In the genomic region with DNA sequence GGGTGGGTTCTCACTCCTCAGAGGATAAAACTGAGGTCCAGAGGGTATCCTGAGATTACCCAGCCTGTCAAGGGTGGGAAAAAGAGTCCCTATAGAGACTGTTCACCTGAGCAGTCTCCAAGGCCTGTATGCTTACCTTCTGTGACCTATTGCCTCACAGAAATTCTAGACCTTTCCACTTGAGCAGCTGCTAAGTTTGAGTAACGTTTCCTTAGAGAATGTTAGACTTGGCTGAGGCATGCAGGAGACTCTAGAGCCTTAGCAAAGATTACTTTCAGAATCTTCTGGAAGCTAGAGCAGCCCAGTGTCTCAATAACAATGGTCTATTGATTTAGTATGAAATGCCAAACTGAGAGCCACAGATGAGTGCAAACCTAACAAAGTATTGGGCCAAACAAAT, we compare ENCODE assay signal across 18 mouse cellular contexts.
"Had no signal": no experiment of that assay in that cellular context is flagged by ENCODE, and none has a peak within 500 bp of the region (broad histone marks: within the 10 kb centered on the region; RNA-seq: fewer than 3 reads in every experiment).

No protein-coding gene starts in this region.

- H3K9me3 ChIP-seq: liver, embryonic 12.5 days; midbrain, embryonic 10.5 days; midbrain, embryonic 12.5 days; neural tube, embryonic 13.5 days; neural tube, embryonic 15.5 days had no signal

- H3K27ac ChIP-seq: liver, embryonic 12.5 days; liver, embryonic 14.5 days; midbrain, embryonic 10.5 days; midbrain, embryonic 12.5 days; neural tube, embryonic 13.5 days; neural tube, embryonic 15.5 days had no signal

- H3K4me2 ChIP-seq: liver, embryonic 12.5 days; lung, embryonic 14.5 days; midbrain, embryonic 12.5 days; neural tube, embryonic 13.5 days; neural tube, embryonic 15.5 days had no signal

- H3K36me3 ChIP-seq: liver, embryonic 12.5 days; midbrain, embryonic 10.5 days; midbrain, embryonic 12.5 days; neural tube, embryonic 13.5 days; neural tube, embryonic 15.5 days had no signal

- H3K9ac ChIP-seq: liver, embryonic 12.5 days; liver, embryonic 14.5 days; lung, embryonic 14.5 days; midbrain, embryonic 12.5 days; neural tube, embryonic 13.5 days; neural tube, embryonic 15.5 days had no signal

- ATAC-seq: liver, embryonic 12.5 days; midbrain, embryonic 16.5 days had no signal

- H3K4me3 ChIP-seq: liver, embryonic 12.5 days; midbrain, embryonic 10.5 days; midbrain, embryonic 12.5 days; myocyte; neural tube, embryonic 13.5 days; neural tube, embryonic 15.5 days had no signal

- H3K4me1 ChIP-seq: liver, embryonic 12.5 days; neural tube, embryonic 13.5 days; neural tube, embryonic 15.5 days had no signal

- DNase-seq: midbrain, embryonic 14.5 days; retina, postnatal 1 day; right cerebral cortex, adult 18-20 months; right cerebral cortex, postnatal 25 days; right cerebral cortex, postnatal 4 days; spleen, adult 18-20 months; thymus, adult 18-20 months; thymus, postnatal 14 days; thymus, postnatal 36 days had no signal

- H3K27me3 ChIP-seq: liver, embryonic 12.5 days; midbrain, embryonic 12.5 days; neural tube, embryonic 13.5 days; neural tube, embryonic 15.5 days had no signal
